Mouse (Mus musculus) ES-E14 (cell line): ENCODE data around the gene Scap.

ENCODE experiments used
- HCFC1 ChIP-seq: IDR thresholded peaks from 2 replicates; pipeline ENCODE4 v1.6.1; 2012; ENCODE audit warnings: low read length, inconsistent platforms, borderline replicate concordance; ENCODE audit not compliant: insufficient read depth
- MAFK ChIP-seq: IDR thresholded peaks from 2 replicates; pipeline ENCODE4 v1.6.1; 2014; ENCODE audit warnings: mild to moderate bottlenecking, low read depth, low read length, inconsistent platforms; ENCODE audit not compliant: insufficient read depth
- ZC3H11A ChIP-seq: IDR thresholded peaks from 2 replicates; pipeline ENCODE4 v1.6.1; 2012; ENCODE audit warnings: low read depth, mild to moderate bottlenecking, inconsistent platforms, low read length, borderline replicate concordance
- ZNF384 ChIP-seq: IDR thresholded peaks from 2 replicates; pipeline ENCODE4 v1.6.1; 2012; ENCODE audit warnings: low read depth, low read length, inconsistent platforms

- TF ChIP-seq MAFK, result no peak
- TF ChIP-seq HCFC1, result no peak
- no peak for TF ChIP-seq ZNF384
- no peak for TF ChIP-seq ZC3H11A
These were observed 18.4 kb upstream of the Scap start for GRCm38 (mm10) chr9:110314706-110315105.
